Mouse (Mus musculus) A20 (cell line): Measurements from ENCODE around the gene Ifngr2.
"Not testable (repeated sequence)": the region's sequence is repeated elsewhere in the genome, so short reads cannot be mapped to it uniquely, and the experiment has no call there.

Source experiments
- DNase-seq: peaks from one replicate; pipeline ENCODE4 v3.0.0-alpha.2; 2011; ENCODE audit warnings: low read depth, low spot score

The Ifngr2 gene

DNA sequence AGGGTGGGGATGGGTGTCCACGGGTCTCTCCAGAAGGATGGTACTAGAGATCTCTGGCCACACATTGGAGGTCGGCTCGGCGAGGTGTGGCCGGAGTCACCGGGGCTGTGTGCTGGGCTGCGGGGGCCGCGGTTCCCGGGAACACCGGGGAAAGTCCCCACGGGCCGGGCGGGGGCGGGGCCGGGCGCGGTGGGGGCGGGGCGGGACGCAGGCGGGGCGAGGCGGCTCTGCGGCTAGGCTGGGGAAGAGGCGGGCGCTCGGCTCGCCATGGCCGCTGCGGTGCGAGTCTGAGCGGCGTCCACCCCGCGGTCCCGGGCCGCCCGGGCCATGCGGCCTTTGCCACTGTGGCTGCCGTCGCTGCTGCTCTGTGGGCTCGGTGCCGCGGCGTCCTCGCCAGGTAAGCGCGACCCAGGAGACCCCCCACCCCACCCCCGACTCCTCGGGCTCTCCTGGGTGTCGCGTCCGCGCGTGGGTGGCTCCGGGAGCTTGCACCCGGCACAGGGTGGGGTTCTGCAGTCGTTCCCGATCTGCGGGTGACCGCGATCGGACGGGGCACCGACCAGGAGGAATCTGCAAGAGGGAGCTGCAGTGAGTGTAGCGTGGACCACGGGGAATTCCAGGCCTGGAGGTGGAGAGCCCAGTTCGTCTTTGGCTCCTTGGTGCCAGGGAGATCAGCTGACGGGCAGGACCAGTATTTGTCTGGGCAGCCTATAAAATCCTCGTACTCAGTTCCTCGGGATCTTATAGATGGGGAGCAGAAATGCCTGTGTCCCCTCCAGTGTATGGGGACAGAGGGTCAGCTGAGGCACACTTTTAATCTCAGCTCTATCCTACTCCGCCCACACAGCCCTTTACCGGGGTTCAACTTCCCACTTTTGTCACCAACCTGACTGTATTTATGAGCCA is at the start of gene Ifngr2:
Gene Ifngr2, plus strand, starts transcription at position 237 of the 906 bp plus-strand sequence.
- peak; percentile 63 for DNase-seq

DNA sequence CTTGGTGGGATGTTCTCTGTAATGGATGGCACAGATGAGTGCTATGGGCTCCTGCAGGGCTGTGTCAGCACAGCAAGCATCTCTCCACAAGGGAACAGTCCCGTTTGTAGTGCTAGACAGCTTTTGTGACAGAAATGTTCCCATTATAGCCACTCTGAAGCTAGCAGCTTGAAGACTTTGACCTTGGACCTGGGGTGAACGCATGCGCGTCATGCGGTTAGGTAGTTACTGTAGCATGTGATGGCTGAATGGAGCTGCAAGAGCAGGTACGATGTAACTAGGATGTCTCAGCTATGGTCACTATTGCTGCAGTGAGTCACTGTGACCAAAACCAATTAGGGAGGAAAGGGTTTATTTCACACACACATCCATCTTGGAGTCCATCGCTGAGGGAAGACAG is 48.8 kb upstream of the Ifngr2 start:
- DNase-seq = no peak

DNA sequence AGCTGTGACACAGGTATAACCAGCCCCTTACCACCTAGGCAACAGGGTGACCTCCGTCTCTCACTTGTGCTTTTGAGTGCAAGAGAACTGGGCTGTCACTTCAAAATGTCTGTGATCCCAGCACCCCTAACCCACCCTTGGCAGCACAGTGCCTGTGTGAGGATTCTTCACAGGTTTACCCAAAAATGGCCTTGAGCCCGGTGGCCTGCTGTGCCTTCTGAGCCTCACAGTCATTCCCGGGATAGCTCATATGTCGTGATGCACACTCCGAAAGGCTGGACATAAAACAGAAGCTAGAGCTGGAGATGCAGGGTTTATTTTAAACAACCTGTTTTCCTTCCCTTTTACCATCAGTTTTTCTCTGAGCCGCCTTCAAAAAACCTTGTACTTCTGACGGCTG is 42.2 kb upstream of the Ifngr2 start:
- no peak for DNase-seq

DNA sequence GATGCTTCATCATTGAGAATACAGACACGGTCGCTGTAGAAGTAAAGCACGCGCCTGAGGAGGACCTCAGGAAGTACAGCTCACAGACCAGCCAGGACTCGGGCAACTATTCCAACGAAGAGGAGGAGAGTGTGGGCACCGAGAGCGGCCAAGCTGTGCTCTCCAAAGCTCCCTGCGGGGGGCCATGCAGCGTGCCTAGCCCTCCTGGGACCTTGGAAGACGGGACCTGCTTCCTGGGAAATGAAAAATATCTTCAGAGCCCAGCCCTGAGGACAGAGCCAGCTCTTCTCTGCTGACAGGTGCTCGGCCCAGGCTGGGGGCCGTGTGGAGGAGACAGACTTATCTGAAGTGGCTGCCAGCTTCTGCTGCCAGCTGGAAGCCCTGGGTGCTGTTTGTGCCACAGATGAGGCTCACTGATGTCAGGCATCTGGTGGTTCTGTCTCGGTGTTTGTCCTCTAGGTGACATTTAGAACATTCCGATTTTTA is 41.7 kb upstream of the Ifngr2 start:
- no peak for DNase-seq

DNA sequence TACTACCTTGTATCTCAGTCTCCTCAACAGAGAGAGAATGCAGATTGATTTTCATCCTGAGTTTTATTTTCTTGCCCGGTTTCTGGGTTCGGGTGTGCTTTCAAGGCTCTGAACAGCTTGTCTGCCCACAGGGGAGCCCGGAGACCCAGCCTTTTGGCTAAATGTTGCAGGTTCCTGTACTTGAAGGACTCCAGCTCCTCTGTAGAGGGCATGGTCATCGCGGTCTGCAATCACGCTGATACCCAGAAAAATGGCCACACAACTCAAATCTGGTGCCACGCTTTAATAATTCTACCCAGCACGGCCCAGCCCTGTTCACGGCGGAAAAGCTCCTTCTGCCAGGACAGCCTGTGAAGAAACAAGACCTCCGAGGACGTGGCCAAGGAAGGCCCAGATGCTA is 40.5 kb upstream of the Ifngr2 start:
- no peak for DNase-seq

DNA sequence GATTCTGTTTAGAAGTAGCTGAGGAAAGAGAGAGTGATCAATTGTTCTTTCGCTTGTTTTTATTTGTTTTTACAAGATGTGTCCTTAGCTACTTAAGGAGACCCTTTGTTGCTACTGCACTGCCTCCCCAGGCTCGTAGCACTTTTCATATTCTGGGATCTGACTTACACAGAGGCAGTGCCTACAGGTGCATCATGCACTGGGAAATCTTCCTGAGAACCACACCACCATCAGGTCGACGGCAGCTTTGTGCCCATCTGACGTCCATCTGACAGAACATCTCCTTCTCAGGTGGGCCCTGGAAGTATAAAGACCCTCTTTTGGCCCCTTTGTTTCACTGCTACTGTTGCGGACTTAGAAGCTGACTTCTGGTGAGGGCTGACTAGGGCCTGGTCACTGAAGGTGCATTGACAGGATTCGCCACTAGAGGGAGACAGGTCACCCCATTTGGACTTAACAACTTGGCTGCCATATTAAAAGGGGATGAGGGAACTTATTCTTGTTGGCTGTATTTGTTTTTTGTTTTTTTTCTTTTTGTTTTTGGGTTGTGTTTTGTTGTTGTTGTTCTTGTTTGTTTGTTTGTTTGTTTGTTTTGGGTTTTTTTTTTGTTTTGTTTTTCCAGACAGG is 34.6 kb upstream of the Ifngr2 start:
- DNase-seq = peak; percentile 81

DNA sequence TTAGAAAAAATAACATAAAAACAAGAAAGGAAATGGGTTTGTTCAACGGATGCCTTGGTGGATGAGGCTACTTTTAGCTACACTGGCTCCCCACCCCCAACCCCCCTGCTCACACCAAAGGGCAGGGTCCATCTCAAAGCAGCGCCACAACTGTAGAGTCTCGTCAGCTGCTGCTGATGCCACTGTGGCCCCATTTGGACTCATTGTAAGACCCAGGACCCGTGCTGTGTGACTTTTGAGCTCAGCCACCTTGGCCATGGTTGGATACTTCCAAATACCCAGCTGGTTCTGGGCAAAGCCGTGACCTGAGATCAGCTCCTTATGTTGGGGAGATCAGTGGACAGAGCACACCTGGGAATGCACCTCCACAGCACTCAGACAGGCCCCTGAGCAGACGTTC is 33.8 kb upstream of the Ifngr2 start:
- no peak for DNase-seq

DNA sequence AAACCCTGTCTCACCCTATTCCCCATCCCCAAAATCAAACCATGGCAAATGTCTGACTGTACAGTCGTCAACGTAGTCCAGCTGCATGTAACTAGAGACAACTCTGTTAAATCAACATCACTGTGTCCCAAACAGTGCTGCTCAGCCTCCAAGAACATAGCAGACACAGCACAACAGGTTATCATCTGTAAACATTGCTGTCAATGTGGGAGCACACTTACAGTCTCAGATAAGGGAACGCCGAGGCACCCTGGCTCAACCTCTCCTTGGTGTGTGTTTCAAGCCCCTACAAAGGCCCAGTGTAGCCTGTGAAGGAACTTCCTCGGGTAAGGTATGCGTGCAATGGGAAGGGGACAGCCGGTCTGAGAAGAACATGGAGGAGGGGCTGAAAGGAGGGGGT is 29.9 kb upstream of the Ifngr2 start:
- no peak for DNase-seq

DNA sequence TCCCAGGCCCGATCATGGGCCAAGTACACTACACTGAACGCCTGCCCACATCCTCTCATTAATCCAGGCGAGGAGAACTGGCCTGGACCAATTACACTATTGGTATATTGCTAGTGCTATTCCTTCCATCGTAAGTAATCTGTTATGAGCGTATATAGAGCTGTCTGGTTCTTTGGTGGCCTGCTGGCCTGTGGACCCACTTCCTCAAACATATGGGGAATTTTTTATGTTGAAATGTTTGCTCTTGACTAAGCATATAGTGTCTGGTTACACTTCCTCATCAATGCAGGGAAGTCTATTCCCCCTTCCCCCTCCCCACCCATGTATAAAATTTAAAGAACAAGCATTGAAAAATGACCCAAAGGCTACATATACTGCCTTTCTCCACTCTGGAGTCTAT is 24.8 kb upstream of the Ifngr2 start:
- peak; percentile 83 for DNase-seq

DNA sequence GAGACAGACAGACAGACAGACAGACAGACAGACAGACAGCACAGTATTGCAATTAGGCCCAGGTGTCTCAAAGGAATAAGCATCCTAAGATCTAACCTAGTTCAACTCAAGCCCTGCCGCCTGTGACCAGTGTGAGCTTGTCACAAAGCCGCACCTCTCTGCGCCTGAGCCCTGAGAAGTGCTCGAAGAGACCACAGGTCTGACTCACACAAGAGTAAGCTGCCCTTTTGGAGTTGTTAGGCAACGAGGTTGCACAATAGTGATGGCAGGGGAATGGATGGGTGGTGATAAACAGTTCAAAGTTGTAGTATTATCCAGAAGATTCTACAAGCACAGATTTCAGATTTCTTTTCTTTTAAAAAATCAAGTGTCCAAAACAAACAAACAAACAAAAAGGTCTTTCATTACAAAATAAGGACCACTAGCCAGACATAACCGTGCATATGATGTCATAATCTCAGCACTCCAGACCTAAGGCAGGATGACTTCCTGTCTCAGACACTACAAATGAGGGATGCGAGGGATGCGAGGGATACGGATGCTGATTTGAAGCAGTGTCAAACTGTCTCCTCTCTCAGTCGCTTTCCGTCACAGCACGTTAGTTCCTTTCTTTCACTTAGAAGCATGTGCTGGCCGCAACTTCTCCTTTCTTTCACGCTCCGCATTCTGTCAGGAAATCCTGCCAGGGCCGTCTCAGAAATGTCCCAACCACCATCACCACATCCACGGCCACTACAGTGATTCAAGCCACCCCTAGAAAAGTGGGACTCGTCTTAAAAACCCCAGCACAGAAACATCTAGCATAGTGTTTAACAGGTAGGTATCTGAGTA is 24.2 kb upstream of the Ifngr2 start:
- peak; percentile 89 for DNase-seq

DNA sequence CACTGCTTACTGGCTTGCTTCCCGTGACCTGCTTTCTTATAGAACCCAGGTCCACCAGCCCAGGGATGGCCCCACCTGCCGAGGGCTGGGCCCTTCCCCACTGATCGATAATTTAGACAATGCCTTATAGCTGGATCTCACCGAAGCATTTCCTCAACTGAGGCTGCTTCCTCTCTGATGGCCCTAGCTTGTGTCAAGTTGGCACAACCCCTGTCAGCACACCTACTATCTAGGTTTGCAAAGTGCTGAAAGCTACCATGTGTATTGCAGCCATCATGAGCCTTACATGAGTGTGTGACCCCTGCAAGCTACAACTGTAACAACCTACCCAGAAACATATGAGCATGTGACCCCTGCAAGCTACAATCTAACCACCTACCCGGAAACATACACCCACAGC is 22.7 kb upstream of the Ifngr2 start:
- no peak for DNase-seq

DNA sequence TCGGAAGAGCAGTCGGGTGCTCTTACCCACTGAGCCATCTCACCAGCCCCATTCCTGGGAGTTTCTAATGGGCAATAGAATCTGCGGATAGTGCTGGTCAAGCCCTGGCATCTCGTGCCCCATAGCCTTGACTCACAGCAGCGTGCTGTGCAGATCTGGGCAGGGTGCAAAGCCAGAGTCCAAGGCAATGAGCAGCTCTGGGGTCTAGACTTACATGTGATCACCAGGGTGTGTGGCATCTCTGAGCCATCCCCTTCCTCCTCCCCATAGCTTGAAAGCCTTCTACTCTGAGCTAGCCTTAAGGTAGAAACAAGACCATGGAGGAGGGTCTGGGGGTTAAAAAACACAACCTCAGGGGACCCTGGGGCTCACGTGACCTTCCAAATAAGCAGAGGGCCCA is 20.6 kb upstream of the Ifngr2 start:
- DNase-seq = no peak

DNA sequence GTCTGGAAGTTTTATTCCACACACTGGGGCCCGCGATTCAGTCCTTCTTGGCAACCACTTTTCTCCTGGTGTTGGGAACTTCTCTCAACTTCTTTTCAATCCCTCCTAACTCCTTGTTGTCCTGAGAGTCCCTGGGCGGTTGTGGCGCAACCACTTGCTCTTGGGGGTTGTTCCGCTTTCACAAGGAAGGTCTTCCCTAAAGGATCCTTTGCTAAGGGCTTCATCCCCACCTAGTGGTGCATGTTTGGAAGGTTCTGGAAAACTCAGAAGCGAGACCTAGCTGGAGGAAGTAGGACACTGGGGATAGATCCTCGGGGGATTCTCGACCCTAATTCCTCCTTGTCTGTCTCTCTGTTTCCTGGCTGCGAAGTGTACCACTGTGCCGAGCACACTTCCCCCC is 19.8 kb upstream of the Ifngr2 start:
- no peak for DNase-seq

DNA sequence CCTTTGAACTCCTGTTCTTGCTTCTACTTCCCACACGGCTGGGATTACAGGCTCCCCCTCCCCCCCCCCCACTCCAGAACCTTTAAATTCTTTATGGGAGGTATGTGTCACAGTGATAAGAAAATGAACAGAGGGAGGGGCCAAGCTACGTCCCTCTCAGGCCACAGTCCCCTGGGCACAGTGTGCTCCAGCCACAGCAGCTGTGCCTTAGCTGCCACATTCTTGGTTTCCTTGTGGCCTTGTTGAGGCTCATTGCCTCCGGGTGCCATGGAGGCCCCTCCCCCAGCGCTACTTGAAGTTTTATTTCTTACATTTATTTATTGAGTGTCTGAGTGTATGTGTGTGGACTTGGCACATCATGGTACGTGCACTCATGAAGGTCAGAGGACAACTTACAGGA is 19.4 kb upstream of the Ifngr2 start:
- DNase-seq = no peak

DNA sequence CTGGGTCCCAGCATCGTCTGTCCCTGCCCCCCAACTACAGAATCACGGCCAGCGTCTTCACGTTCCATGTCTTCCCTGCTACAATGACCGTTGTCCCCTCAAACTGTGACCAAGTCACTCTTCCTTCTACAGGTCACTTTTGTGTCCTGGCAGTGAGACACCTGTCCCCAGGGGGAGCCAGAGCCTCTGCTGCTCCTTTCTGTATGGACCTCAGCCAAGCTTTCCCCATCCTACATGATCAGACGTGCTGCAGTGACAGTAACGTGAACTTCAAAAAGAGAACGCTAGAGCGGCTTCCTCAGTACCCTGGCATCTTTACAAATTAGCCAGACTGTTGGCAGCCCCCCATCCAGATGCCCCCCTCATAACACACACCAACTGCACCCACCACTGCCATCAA is 18.3 kb upstream of the Ifngr2 start:
- no peak for DNase-seq

DNA sequence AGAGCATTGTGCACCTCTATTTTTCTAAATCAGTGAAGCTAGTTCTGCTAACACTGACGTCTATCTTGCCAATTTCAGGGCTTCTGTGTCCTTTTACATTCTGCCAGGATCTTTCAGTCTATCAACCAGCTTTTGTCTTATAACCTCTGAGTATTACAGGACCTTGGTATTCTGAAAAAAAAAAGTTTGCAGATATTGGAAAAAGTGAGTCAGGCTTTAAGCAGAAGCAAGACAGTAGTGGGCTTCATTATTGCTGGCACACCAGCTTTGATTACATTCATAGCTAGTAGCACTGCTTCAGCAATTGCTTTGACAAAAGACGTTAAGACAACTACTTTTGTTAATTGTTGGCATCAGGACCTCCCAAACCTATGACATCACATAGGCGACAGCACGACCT is 16.0 kb upstream of the Ifngr2 start:
- not testable (repeated sequence) for DNase-seq

DNA sequence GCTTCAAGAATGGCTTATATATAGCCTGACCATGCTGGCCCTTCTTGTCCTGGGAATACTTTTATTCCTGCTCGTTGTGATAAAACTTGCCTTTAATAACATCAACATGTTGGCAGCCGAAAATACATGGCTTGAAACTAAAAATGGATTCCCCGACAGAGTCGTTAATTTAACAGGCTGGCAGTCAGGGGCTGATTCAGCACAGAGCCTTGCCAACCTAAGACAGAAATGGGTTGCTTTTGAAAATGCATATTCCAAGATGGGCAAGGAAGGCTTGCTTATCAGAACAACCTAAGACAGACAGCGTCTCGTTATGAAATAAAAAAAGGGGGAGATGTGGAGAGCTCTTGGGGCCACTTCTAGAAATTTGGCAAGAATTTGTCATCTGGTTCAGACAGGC is 15.0 kb upstream of the Ifngr2 start:
- no peak for DNase-seq

DNA sequence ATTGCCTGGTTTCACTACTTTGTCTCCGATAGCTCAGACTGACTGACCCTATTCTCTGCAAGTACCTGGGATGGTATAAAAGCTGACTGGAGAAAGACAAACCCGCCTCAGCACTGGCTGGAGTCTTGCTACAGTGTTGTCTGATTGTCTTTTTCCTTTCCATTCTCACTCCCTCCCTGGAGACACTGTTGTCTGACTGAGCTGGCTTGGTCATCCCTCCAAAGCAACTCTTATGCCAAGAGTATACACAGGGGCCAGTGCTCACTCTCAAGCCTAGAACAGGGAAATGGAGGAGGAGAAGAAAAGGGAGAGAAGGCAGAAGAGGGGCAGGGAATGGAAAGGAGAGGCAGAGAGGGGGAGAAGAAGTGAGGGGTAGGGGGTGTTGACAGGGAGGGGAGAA is 14.4 kb upstream of the Ifngr2 start:
- DNase-seq = no peak

DNA sequence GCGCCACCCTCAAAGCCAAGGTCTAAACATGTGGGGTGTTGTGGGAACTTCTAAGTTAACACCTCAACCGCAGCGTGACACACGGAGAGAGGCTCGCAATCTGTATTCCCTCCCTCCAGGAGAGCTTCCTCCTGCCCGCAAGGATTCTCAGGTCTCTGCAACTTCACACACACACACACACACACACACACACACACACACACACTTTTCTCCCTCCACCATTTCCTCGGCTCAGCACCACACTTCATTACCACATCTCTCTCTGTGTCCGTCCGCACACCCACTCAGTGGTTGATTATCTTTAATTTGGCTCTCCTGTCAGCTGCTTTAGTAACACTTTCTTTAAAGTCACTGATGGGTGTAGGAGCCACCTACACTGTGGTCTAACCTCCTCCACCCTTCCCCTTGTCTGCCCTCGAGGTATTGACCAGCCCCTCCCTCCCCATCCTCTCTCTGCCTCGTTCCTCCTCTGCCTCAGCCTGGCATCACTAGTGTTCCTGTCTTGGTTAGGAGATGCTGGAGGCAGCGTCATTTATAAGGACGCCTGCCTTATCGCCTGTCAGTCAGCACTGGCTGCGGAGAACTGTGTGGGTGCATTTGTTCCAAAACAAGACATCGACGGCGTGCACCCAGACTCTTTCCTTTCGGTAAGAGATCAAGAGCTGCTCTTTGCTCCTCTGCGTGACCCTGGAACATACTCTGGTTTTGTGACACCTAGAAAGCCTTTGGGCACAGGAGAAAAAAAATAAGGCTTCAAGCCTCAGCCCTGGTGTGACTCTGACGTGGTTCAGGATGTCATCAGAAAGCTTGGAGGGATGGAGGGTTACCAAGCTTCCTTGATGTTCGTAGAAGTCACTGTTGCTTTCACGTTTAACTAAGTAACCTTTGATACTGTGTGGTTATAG is 13.5 kb upstream of the Ifngr2 start:
- DNase-seq = no peak

DNA sequence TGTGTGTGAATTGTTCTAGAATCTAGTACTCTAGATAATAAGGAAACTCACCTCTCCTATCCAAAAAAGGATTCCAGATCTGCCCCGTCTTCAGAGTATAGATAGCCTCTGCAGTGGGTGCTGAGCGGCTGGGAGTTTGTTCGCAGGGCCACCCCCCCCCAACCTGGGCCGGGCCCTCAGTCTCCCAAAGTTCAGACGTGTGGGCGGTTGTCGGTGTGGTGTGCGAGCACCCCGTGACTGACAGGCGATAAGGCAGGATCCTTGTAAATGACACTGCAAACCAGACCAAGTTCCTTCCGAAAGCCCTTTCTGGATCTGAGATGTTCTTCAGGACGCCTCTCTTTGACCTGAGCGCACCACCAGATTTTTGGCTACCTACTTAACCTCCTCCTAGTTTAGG is 12.4 kb upstream of the Ifngr2 start:
- peak; percentile 62 for DNase-seq

DNA sequence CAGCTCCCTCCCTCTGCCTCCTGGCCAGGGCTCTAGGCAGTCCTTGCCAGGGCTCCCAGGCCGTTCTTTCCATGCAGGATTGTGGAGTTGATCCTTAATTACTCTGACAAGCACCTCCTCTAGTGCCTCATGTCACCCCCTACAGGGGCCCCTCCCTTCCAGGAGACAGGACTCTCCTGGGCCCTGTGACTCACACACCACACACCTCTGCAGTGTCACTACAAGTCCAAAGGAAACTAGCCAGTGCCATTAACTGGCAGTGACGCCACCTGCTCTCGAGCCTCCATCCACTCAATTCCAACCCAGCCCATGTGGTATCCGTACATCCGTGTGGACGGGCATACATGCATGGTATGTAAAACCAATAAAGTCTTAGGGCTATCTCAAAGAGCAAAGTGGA is 12.0 kb upstream of the Ifngr2 start:
- DNase-seq = no peak
